Mouse (Mus musculus): ENCODE results near the gene Trrap. TPM values are rescaled to one million over a fixed set of nuclear protein-coding genes. Genes with fewer than 3 reads are reported as not detected.
"Not testable (repeated sequence)": the region's sequence is repeated elsewhere in the genome, so short reads cannot be mapped to it uniquely, and the experiment has no call there.

The Trrap gene
- 57.2 and 58.1 TPM in 2 replicates for polyA plus RNA-seq (2015; fragmentation: Nextera tagmentation; extraction: Ambion mirVana)

- H3K4me1 ChIP-seq = peaks cover 11% of the 10 kb centered on the region
- not testable (repeated sequence) for H3K9me3 ChIP-seq; H3K27me3 ChIP-seq; ATAC-seq (ENCODE audit: borderline replicate concordance, extremely low read depth, low FRiP score, low TSS enrichment)
- peaks cover 17% of the 10 kb centered on the region for H3K36me3 ChIP-seq
- H3K9ac ChIP-seq = peak within 1 kb of the TSS; percentile 99
- peak within 1 kb of the TSS; percentile 100 for H3K4me3 ChIP-seq
- 80% methylated on average over 13 of the region's 15 CpGs for WGBS
- H3K4me2 ChIP-seq = peak within 1 kb of the TSS; percentile 73
- H3K27ac ChIP-seq = peak within 1 kb of the TSS; percentile 98
These were observed at the start of gene Trrap for GRCm38 (mm10) chr5:144767106-144767798. Gene Trrap, plus strand, starts transcription at chr5:144767732.

- 55% methylated on average over 6 of the region's 6 CpGs for WGBS
- no peaks in the 10 kb centered on the region for H3K27me3 ChIP-seq
- no peak overlapping the region for H3K9ac ChIP-seq
- no peak overlapping the region for H3K4me3 ChIP-seq
- no peak overlapping the region for H3K27ac ChIP-seq
- no peak for ATAC-seq (ENCODE audit: borderline replicate concordance, extremely low read depth, low FRiP score, low TSS enrichment)
- no peaks in the 10 kb centered on the region for H3K4me1 ChIP-seq
- no peaks in the 10 kb centered on the region for H3K36me3 ChIP-seq
- no peak overlapping the region for H3K4me2 ChIP-seq
- H3K9me3 ChIP-seq = no peaks in the 10 kb centered on the region
These were observed 47.8 kb upstream of the Trrap start for GRCm38 (mm10) chr5:144719781-144720180.

DNA sequence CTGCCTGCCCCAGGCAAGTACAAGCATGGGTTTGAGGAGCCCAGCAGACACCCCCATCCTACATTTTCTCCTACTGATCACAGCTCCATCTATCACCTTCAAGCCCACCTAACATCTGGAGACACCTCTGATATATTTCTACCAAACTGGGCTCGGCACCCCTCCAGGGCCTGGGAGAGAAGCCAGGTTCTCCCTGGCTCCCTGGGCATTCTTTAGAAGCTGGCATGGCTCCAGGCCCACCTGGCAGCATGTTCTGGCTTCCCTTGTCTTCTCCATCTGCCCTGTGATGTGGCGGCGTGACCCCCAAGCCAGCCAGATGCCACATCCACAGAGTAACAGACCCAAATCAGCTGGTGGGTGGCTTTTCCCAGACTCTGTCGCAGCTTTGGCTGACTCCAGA lies 47.3 kb upstream of the Trrap start:
- Histone ChIP-seq H3K36me3 (no peaks in the 10 kb centered on the region), H3K4me2 (no peak overlapping the region), H3K9ac (no peak overlapping the region), H3K4me3 (no peak overlapping the region), H3K4me1 (no peaks in the 10 kb centered on the region), H3K27me3 (no peaks in the 10 kb centered on the region), H3K9me3 (no peaks in the 10 kb centered on the region), H3K27ac (no peak overlapping the region)
- 75% methylated on average over 4 of the region's 4 CpGs for WGBS
- ATAC-seq (ENCODE audit: borderline replicate concordance, extremely low read depth, low FRiP score, low TSS enrichment) = no peak

GRCm38 (mm10) chr5:144724926-144725325 lies 42.6 kb upstream of the Trrap start:
- Histone ChIP-seq H3K27me3 (no peaks in the 10 kb centered on the region), H3K4me1 (no peaks in the 10 kb centered on the region), H3K4me2 (no peak overlapping the region), H3K36me3 (no peaks in the 10 kb centered on the region), H3K4me3 (no peak overlapping the region), H3K27ac (no peak overlapping the region), H3K9me3 (no peaks in the 10 kb centered on the region), H3K9ac (no peak overlapping the region)
- 34% methylated on average over 2 of the region's 2 CpGs for WGBS
- no peak for ATAC-seq (ENCODE audit: borderline replicate concordance, extremely low read depth, low FRiP score, low TSS enrichment)

GRCm38 (mm10) chr5:144725554-144725953 lies 42.0 kb upstream of the Trrap start:
- Histone ChIP-seq H3K9me3 (no peaks in the 10 kb centered on the region), H3K27ac (no peak overlapping the region), H3K4me1 (no peaks in the 10 kb centered on the region), H3K4me2 (no peak overlapping the region), H3K36me3 (no peaks in the 10 kb centered on the region), H3K9ac (no peak overlapping the region), H3K27me3 (no peaks in the 10 kb centered on the region), H3K4me3 (no peak overlapping the region)
- WGBS = 66% methylated on average over 3 of the region's 3 CpGs
- no peak for ATAC-seq (ENCODE audit: borderline replicate concordance, extremely low read depth, low FRiP score, low TSS enrichment)

GRCm38 (mm10) chr5:144727119-144727518 lies 40.4 kb upstream of the Trrap start:
- no peak overlapping the region for H3K4me3 ChIP-seq
- H3K27me3 ChIP-seq = no peaks in the 10 kb centered on the region
- H3K4me1 ChIP-seq = no peaks in the 10 kb centered on the region
- no peak overlapping the region for H3K9ac ChIP-seq
- WGBS = 5% methylated on average over 9 of the region's 9 CpGs
- no peak for ATAC-seq (ENCODE audit: borderline replicate concordance, extremely low read depth, low FRiP score, low TSS enrichment)
- no peak overlapping the region for H3K27ac ChIP-seq
- H3K36me3 ChIP-seq = no peaks in the 10 kb centered on the region
- no peaks in the 10 kb centered on the region for H3K9me3 ChIP-seq
- no peak overlapping the region for H3K4me2 ChIP-seq

DNA sequence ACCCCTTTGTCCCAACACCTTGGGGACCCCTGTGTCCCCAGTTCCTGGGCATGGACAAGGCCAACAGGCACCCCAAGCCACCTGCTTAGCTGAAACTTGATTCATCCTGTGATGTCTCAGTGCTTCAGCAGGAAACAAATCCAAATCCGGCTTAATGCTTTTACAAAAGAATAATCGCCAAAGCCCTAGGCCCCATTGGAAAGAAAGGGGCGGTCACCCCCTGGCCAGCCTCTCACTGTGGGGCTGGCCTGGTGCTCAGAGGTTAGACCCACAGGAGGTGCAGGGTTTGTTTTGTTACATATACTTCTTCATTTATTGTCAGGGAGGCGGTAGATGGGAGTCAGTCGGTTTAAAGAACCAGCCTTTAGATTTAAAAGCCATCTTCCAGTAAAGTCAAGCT lies 39.3 kb upstream of the Trrap start:
- H3K4me3 ChIP-seq = no peak overlapping the region
- no peak for ATAC-seq (ENCODE audit: borderline replicate concordance, extremely low read depth, low FRiP score, low TSS enrichment)
- H3K36me3 ChIP-seq = no peaks in the 10 kb centered on the region
- H3K9me3 ChIP-seq = no peaks in the 10 kb centered on the region
- H3K9ac ChIP-seq = no peak overlapping the region
- H3K27me3 ChIP-seq = no peaks in the 10 kb centered on the region
- 51% methylated on average over 5 of the region's 5 CpGs for WGBS
- no peak overlapping the region for H3K4me2 ChIP-seq
- no peak overlapping the region for H3K27ac ChIP-seq
- no peaks in the 10 kb centered on the region for H3K4me1 ChIP-seq

- 80% methylated on average over 8 of the region's 8 CpGs for WGBS
- H3K4me3 ChIP-seq = no peak overlapping the region
- ATAC-seq (ENCODE audit: borderline replicate concordance, extremely low read depth, low FRiP score, low TSS enrichment) = no peak
These were observed 38.3 kb upstream of the Trrap start for GRCm38 (mm10) chr5:144729216-144729615.

GRCm38 (mm10) chr5:144733953-144734352 lies 33.6 kb upstream of the Trrap start:
- Histone ChIP-seq H3K4me3 (no peak overlapping the region), H3K9ac (no peak overlapping the region), H3K4me2 (no peak overlapping the region), H3K27ac (no peak overlapping the region), H3K4me1 (no peaks in the 10 kb centered on the region), H3K9me3 (no peaks in the 10 kb centered on the region), H3K36me3 (no peaks in the 10 kb centered on the region), H3K27me3 (no peaks in the 10 kb centered on the region)
- 26% methylated on average over 4 of the region's 4 CpGs for WGBS
- ATAC-seq (ENCODE audit: borderline replicate concordance, extremely low read depth, low FRiP score, low TSS enrichment) = no peak

More at GRCm38 (mm10) chr5:144729216-144729615, 38.3 kb upstream of the Trrap start:
- Histone ChIP-seq H3K9me3 (no peaks in the 10 kb centered on the region), H3K27me3 (no peaks in the 10 kb centered on the region), H3K9ac (no peak overlapping the region), H3K36me3 (no peaks in the 10 kb centered on the region), H3K4me1 (no peaks in the 10 kb centered on the region), H3K4me2 (no peak overlapping the region), H3K27ac (no peak overlapping the region)

- Histone ChIP-seq H3K27ac (no peak overlapping the region), H3K36me3 (no peaks in the 10 kb centered on the region), H3K27me3 (no peaks in the 10 kb centered on the region), H3K9me3 (no peaks in the 10 kb centered on the region), H3K4me1 (no peaks in the 10 kb centered on the region), H3K4me2 (no peak overlapping the region), H3K4me3 (no peak overlapping the region), H3K9ac (no peak overlapping the region)
- ATAC-seq (ENCODE audit: borderline replicate concordance, extremely low read depth, low FRiP score, low TSS enrichment) = no peak
- WGBS = 30% methylated on average over 8 of the region's 8 CpGs
These were observed 32.6 kb upstream of the Trrap start for GRCm38 (mm10) chr5:144734949-144735348.

DNA sequence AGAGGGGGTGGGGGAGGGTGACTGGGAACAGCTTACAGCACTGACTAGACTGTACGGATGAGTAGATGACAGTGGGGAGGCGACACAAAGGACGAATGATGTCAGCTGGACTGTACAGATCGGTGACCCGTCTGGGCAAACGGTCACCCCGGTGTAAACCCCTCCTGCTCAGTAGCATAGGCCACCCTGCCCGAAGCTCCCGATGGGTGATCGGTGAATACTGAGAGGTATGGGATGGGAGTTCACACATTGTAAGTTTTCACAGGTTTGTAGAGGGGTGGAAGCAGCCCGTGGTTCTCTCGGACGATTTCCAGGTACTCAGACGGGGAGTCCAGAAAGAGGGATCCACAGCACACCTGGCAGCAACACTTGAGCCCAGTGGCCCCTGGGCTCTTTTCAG lies 30.4 kb upstream of the Trrap start:
- WGBS = 81% methylated on average over 14 of the region's 14 CpGs
- no peaks in the 10 kb centered on the region for H3K4me1 ChIP-seq
- no peaks in the 10 kb centered on the region for H3K27me3 ChIP-seq
- no peak overlapping the region for H3K4me2 ChIP-seq
- no peaks in the 10 kb centered on the region for H3K36me3 ChIP-seq
- H3K9me3 ChIP-seq = no peaks in the 10 kb centered on the region
- H3K27ac ChIP-seq = no peak overlapping the region
- H3K9ac ChIP-seq = no peak overlapping the region
- no peak for ATAC-seq (ENCODE audit: borderline replicate concordance, extremely low read depth, low FRiP score, low TSS enrichment)
- no peak overlapping the region for H3K4me3 ChIP-seq

- Histone ChIP-seq H3K36me3 (no peaks in the 10 kb centered on the region), H3K4me1 (peaks cover 5% of the 10 kb centered on the region; the same call in 1 of the 2 replicates), H3K27ac (no peak overlapping the region), H3K9ac (no peak overlapping the region), H3K27me3 (no peaks in the 10 kb centered on the region), H3K9me3 (no peaks in the 10 kb centered on the region), H3K4me3 (no peak overlapping the region), H3K4me2 (no peak overlapping the region; the same call in 1 of the 2 replicates)
- WGBS = 0% methylated on average over 4 of the region's 5 CpGs
- no peak for ATAC-seq (ENCODE audit: borderline replicate concordance, extremely low read depth, low FRiP score, low TSS enrichment)
These were observed 15.1 kb upstream of the Trrap start for GRCm38 (mm10) chr5:144752432-144752831.
